Mouse (Mus musculus): ENCODE data around the gene Rasgef1b.

DNA sequence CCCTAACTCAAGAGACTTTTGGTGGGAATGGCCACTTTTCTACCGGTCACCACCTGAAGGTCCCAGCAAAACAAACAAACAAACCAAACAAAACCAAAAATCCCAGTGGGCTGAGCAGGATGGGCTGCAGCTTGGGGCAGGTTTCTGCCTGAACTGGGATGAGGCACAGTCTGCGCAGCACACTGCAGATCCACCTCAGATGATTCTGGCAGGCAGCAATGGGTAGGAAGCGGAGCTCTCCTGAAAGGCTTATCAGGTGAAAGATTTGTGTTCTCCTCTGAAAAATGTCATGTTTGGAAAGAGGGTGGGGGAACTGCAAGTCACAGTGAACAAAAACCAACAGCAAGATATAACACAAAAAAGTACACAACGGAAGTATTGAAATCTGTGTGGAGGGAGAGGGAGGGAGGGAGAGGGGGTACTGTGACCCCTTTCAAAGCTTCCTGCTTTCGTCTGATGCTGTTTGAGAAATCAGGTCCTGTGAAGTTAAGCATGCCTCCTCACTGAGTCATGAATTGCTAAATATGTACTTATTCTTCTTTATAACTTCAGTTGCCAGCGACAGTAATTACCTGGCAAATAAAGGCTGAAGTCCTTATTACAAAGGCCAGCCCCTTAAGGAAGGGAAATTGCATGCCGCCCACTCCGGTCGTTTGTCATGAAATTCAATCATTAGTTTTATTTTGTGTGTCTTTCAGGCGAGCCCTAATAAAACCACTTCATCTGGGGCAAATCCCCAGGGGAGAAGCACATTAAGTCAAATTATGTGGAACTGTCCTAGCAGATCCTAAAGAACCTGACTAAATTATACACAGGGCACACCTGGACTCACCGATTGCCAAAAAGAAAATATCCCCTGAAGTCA is 491.7 kb downstream of the Rasgef1b start:
- no peak for TF ChIP-seq POLR2A (IDR thresholded peaks at IDR 0.05; ENCODE audit: low read depth, low read length)
- TF ChIP-seq SMC3 (IDR thresholded peaks at IDR 0.05; ENCODE audit: low read depth, low read length): no peak
- no peak for TF ChIP-seq USF2 (conservative IDR thresholded peaks at IDR 0.05; ENCODE audit: low read depth, low read length)
- TF ChIP-seq ZKSCAN1 (IDR thresholded peaks at IDR 0.05; ENCODE audit: borderline replicate concordance, low read depth, low read length): no peak
- TF ChIP-seq EP300 (IDR thresholded peaks at IDR 0.05; ENCODE audit: low read length): no peak
- TF ChIP-seq CTCF (conservative IDR thresholded peaks at IDR 0.05 in 1 of 2, IDR thresholded peaks at IDR 0.05 in 1 of 2; ENCODE audit: low read depth in 2 of 2, low read length in 2 of 2): no peak
- TF ChIP-seq E2F4 (IDR thresholded peaks at IDR 0.05; ENCODE audit: insufficient replicate concordance, low read depth, low read length): no peak
- no peak for TF ChIP-seq PAX5 (IDR thresholded peaks at IDR 0.05; ENCODE audit: low read length)
- no peak for TF ChIP-seq MXI1 (IDR thresholded peaks at IDR 0.05; ENCODE audit: low read depth, low read length)
- no peak for TF ChIP-seq ZMIZ1 (IDR thresholded peaks at IDR 0.05; ENCODE audit: low read depth, low read length)
- TF ChIP-seq SIN3A (IDR thresholded peaks at IDR 0.05; ENCODE audit: low read length): no peak
- no peak for TF ChIP-seq CHD2 (IDR thresholded peaks at IDR 0.05; ENCODE audit: low read length)
